Mouse (Mus musculus): ENCODE measurements around the gene Mapk8ip1. TPM values are rescaled to one million over a fixed set of nuclear protein-coding genes. Genes with fewer than 3 reads are reported as not detected.

The Mapk8ip1 gene
- 0.45 and 2.0 TPM in 2 replicates for polyA plus RNA-seq (2011; ENCODE audit: insufficient read depth, insufficient read length, low replicate concordance, missing spikeins)

GRCm38 (mm10) chr2:92401091-92401561 is at the start of gene Mapk8ip1:
TSS of gene Mapk8ip1 (minus strand) at chr2:92401263.
- H3K4me1 ChIP-seq (ENCODE audit: control insufficient read depth, insufficient read depth, low read length), result no peaks in the 10 kb centered on the region
- no peak for TF ChIP-seq CTCF (IDR thresholded peaks at IDR 0.05; ENCODE audit: control insufficient read depth, insufficient read depth, low read length)
- no peak for TF ChIP-seq POLR2A (IDR thresholded peaks at IDR 0.05; ENCODE audit: borderline replicate concordance, control insufficient read depth, low read depth, low read length)
- H3K4me3 ChIP-seq (replicated peaks; ENCODE audit: control insufficient read depth, low read depth, low read length), result no peak within 1 kb of the TSS
- 8% methylated on average over 59 of the region's 59 CpGs for WGBS
- no peak within 1 kb of the TSS for H3K27ac ChIP-seq (ENCODE audit: control insufficient read depth, insufficient read depth, low read depth, low read length, poor library complexity)

GRCm38 (mm10) chr2:92447121-92447740 is 46.2 kb upstream of the Mapk8ip1 start:
- no peak for TF ChIP-seq POLR2A (IDR thresholded peaks at IDR 0.05; ENCODE audit: borderline replicate concordance, control insufficient read depth, low read depth, low read length)
- no peak for TF ChIP-seq CTCF (IDR thresholded peaks at IDR 0.05; ENCODE audit: control insufficient read depth, insufficient read depth, low read length)
- H3K4me3 ChIP-seq (replicated peaks; ENCODE audit: control insufficient read depth, low read depth, low read length), result no peak overlapping the region
- WGBS, result 75% methylated on average over 7 of the region's 7 CpGs
- H3K4me1 ChIP-seq (ENCODE audit: control insufficient read depth, insufficient read depth, low read length), result no peaks in the 10 kb centered on the region
- no peak overlapping the region for H3K27ac ChIP-seq (ENCODE audit: control insufficient read depth, insufficient read depth, low read depth, low read length, poor library complexity)

GRCm38 (mm10) chr2:92446656-92447055 is 45.6 kb upstream of the Mapk8ip1 start:
- H3K4me3 ChIP-seq (replicated peaks; ENCODE audit: control insufficient read depth, low read depth, low read length), result no peak overlapping the region
- TF ChIP-seq CTCF (IDR thresholded peaks at IDR 0.05; ENCODE audit: control insufficient read depth, insufficient read depth, low read length) (no peak), POLR2A (IDR thresholded peaks at IDR 0.05; ENCODE audit: borderline replicate concordance, control insufficient read depth, low read depth, low read length) (no peak)
- no peaks in the 10 kb centered on the region; the same call in 1 of the 2 replicates for H3K4me1 ChIP-seq (ENCODE audit: control insufficient read depth, insufficient read depth, low read length)
- H3K27ac ChIP-seq (ENCODE audit: control insufficient read depth, insufficient read depth, low read depth, low read length, poor library complexity), result no peak overlapping the region
- WGBS, result 68% methylated on average over 8 of the region's 8 CpGs

GRCm38 (mm10) chr2:92445890-92446289 is 44.8 kb upstream of the Mapk8ip1 start:
- H3K4me1 ChIP-seq (ENCODE audit: control insufficient read depth, insufficient read depth, low read length), result no peaks in the 10 kb centered on the region; the same call in 1 of the 2 replicates
- 69% methylated on average over 9 of the region's 9 CpGs for WGBS
- TF ChIP-seq POLR2A (IDR thresholded peaks at IDR 0.05; ENCODE audit: borderline replicate concordance, control insufficient read depth, low read depth, low read length), result no peak
- TF ChIP-seq CTCF (IDR thresholded peaks at IDR 0.05; ENCODE audit: control insufficient read depth, insufficient read depth, low read length), result no peak
- H3K27ac ChIP-seq (ENCODE audit: control insufficient read depth, insufficient read depth, low read depth, low read length, poor library complexity), result no peak overlapping the region
- no peak overlapping the region for H3K4me3 ChIP-seq (replicated peaks; ENCODE audit: control insufficient read depth, low read depth, low read length)

GRCm38 (mm10) chr2:92444376-92444775 is 43.3 kb upstream of the Mapk8ip1 start:
- Histone ChIP-seq H3K27ac (ENCODE audit: control insufficient read depth, insufficient read depth, low read depth, low read length, poor library complexity) (no peak overlapping the region), H3K4me3 (replicated peaks; ENCODE audit: control insufficient read depth, low read depth, low read length) (no peak overlapping the region), H3K4me1 (ENCODE audit: control insufficient read depth, insufficient read depth, low read length) (no peaks in the 10 kb centered on the region; the same call in 1 of the 2 replicates)
- TF ChIP-seq CTCF (IDR thresholded peaks at IDR 0.05; ENCODE audit: control insufficient read depth, insufficient read depth, low read length) (no peak), POLR2A (IDR thresholded peaks at IDR 0.05; ENCODE audit: borderline replicate concordance, control insufficient read depth, low read depth, low read length) (no peak)
- WGBS, result 46% methylated on average over 4 of the region's 4 CpGs

GRCm38 (mm10) chr2:92443313-92443712 is 42.2 kb upstream of the Mapk8ip1 start:
- no peaks in the 10 kb centered on the region; the same call in 1 of the 2 replicates for H3K4me1 ChIP-seq (ENCODE audit: control insufficient read depth, insufficient read depth, low read length)
- H3K27ac ChIP-seq (ENCODE audit: control insufficient read depth, insufficient read depth, low read depth, low read length, poor library complexity), result no peak overlapping the region
- no peak overlapping the region for H3K4me3 ChIP-seq (replicated peaks; ENCODE audit: control insufficient read depth, low read depth, low read length)
- TF ChIP-seq POLR2A (IDR thresholded peaks at IDR 0.05; ENCODE audit: borderline replicate concordance, control insufficient read depth, low read depth, low read length) (no peak), CTCF (IDR thresholded peaks at IDR 0.05; ENCODE audit: control insufficient read depth, insufficient read depth, low read length) (no peak)
- 61% methylated on average over 4 of the region's 4 CpGs for WGBS

- H3K4me3 ChIP-seq (replicated peaks; ENCODE audit: control insufficient read depth, low read depth, low read length), result no peak overlapping the region
- no peak overlapping the region for H3K27ac ChIP-seq (ENCODE audit: control insufficient read depth, insufficient read depth, low read depth, low read length, poor library complexity)
- no peak for TF ChIP-seq CTCF (IDR thresholded peaks at IDR 0.05; ENCODE audit: control insufficient read depth, insufficient read depth, low read length)
- no peak for TF ChIP-seq POLR2A (IDR thresholded peaks at IDR 0.05; ENCODE audit: borderline replicate concordance, control insufficient read depth, low read depth, low read length)
- 51% methylated on average over 12 of the region's 12 CpGs for WGBS
- no peaks in the 10 kb centered on the region; the same call in 1 of the 2 replicates for H3K4me1 ChIP-seq (ENCODE audit: control insufficient read depth, insufficient read depth, low read length)
Observed at GRCm38 (mm10) chr2:92442419-92443001, 41.4 kb upstream of the Mapk8ip1 start.

- TF ChIP-seq CTCF (IDR thresholded peaks at IDR 0.05; ENCODE audit: control insufficient read depth, insufficient read depth, low read length) (no peak), POLR2A (IDR thresholded peaks at IDR 0.05; ENCODE audit: borderline replicate concordance, control insufficient read depth, low read depth, low read length) (no peak)
- 85% methylated on average over 6 of the region's 6 CpGs for WGBS
- no peaks in the 10 kb centered on the region; the same call in 1 of the 2 replicates for H3K4me1 ChIP-seq (ENCODE audit: control insufficient read depth, insufficient read depth, low read length)
- no peak overlapping the region for H3K4me3 ChIP-seq (replicated peaks; ENCODE audit: control insufficient read depth, low read depth, low read length)
- H3K27ac ChIP-seq (ENCODE audit: control insufficient read depth, insufficient read depth, low read depth, low read length, poor library complexity), result no peak overlapping the region
Observed at GRCm38 (mm10) chr2:92440432-92440831, 39.4 kb upstream of the Mapk8ip1 start.

Data from bone marrow, adult 2 months (tissue).